Mouse (Mus musculus) left cerebral cortex, postnatal 4 days (tissue): ENCODE measurements around the gene Pcgf3. TPM values are rescaled to one million over a fixed set of nuclear protein-coding genes. Genes with fewer than 3 reads are reported as not detected.

Experiments used
- DNase-seq: peaks from one replicate; pipeline ENCODE4 v3.0.0-alpha.2; 2022
- intact Hi-C: fragments of 180-260 bp; cut with DNase I; formaldehyde crosslinking; loops from one replicate; pipeline ENCODE4 v1.15.1; 2025
- total RNA-seq, 2 experiments: library from RNA; stranded (reverse); gene quantifications; 2 replicates each; pipeline ENCODE4 v1.2.3; 2021

Pcgf3 gene
- total RNA-seq, 2 experiments from 2014 or later: 82.2 to 94.3 TPM

- peak; percentile 76 for DNase-seq
- intact Hi-C loops: no loop called here
Measured at GRCm38 (mm10) chr5:108549489-108550206, 88.6 kb downstream of the Pcgf3 start, which contains the start of gene Cplx1. Cplx1 (minus strand) TSS chr5:108550024.

- peak; percentile 63 for DNase-seq
- intact Hi-C loops: no loop called here
Measured at GRCm38 (mm10) chr5:108550207-108550594, 89.2 kb downstream of the Pcgf3 start.

GRCm38 (mm10) chr5:108554041-108554440 lies 93.0 kb downstream of the Pcgf3 start:
- no peak for DNase-seq
- intact Hi-C loops: no loop called here

Other genes starting within 250 kb of the Pcgf3 start
- gene Dr1, start 192.3 kb upstream of the Pcgf3 start, total RNA-seq: 10 to 100 TPM; 33.1 to 37.3 TPM
- gene Pigg, start 148.6 kb upstream of the Pcgf3 start, total RNA-seq: 1 to 10 TPM; 7.1 to 8.0 TPM
- 10 to 100 TPM; 36.1 to 41.3 TPM for gene Gm42517, start 93.3 kb upstream of the Pcgf3 start, total RNA-seq
- not detected for gene Pde6b, start 72.8 kb upstream of the Pcgf3 start, total RNA-seq
- 100 to 1,000 TPM; 184 to 214 TPM for gene Atp5k, start 26.8 kb upstream of the Pcgf3 start, total RNA-seq
- under 1 TPM; 0.20 to 0.32 TPM for gene Mfsd7a, start 12.3 kb upstream of the Pcgf3 start, total RNA-seq
- 100 to 1,000 TPM; 190 to 193 TPM for gene Cplx1, start 88.8 kb downstream of the Pcgf3 start, total RNA-seq
- gene Gak, start 168.5 kb downstream of the Pcgf3 start, total RNA-seq: 10 to 100 TPM; 72.0 to 78.4 TPM
- 10 to 100 TPM; 24.3 to 25.3 TPM for gene Tmem175, start 168.5 kb downstream of the Pcgf3 start, total RNA-seq
- gene Idua, start 199.1 kb downstream of the Pcgf3 start, total RNA-seq: 1 to 10 TPM; 9.8 to 9.9 TPM
- 10 to 100 TPM; 55.4 to 68.1 TPM for gene Dgkq, start 208.4 kb downstream of the Pcgf3 start, total RNA-seq
- gene Slc26a1, start 214.3 kb downstream of the Pcgf3 start, total RNA-seq: 1 to 10 TPM; 3.8 to 4.2 TPM
- 10 to 100 TPM; 17.3 to 17.6 TPM for gene Fgfrl1, start 231.2 kb downstream of the Pcgf3 start, total RNA-seq